ENCODE assay signal across 27 mouse cellular contexts in genomic region chr9:20982171-20982570, GRCm38 (mm10). TPM values are rescaled to one million over a fixed set of nuclear protein-coding genes. Genes with fewer than 3 reads are reported as not detected.
DNase-seq lines count a peak whose midpoint lies in the region; ATAC-seq and TF ChIP-seq lines count a peak whose summit lies in the region.
"Had no signal": no experiment of that assay in that cellular context is flagged by ENCODE, and none has a peak within 500 bp of the region (broad histone marks: within the 10 kb centered on the region; RNA-seq: fewer than 3 reads in every experiment).

No protein-coding gene starts in this region.

- TF ChIP-seq POLR2A in limb, embryonic 14.5 days (IDR thresholded peaks at IDR 0.05; ENCODE audit: borderline replicate concordance, extremely low read depth, insufficient read depth, insufficient read length): no peak
- TF ChIP-seq POLR2A in ES-Bruce4 (IDR thresholded peaks at IDR 0.05; ENCODE audit: insufficient read depth, low read length): no peak

- H3K4me2 ChIP-seq in limb, embryonic 14.5 days (replicated peaks; ENCODE audit: low read depth, low read length, severe bottlenecking): no peak overlapping the region
- H3K4me2 ChIP-seq: embryonic facial prominence, embryonic 13.5 days; embryonic facial prominence, embryonic 15.5 days; forebrain, embryonic 12.5 days had no signal

- no peak overlapping the region for H3K4me3 ChIP-seq in limb, embryonic 14.5 days (replicated peaks; ENCODE audit: low read length)
- H3K4me3 ChIP-seq in limb, embryonic 10.5 days: no peak overlapping the region
- no peak overlapping the region for H3K4me3 ChIP-seq in ES-Bruce4 (ENCODE audit: low read depth, low read length)
- H3K4me3 ChIP-seq: embryonic facial prominence, embryonic 13.5 days; embryonic facial prominence, embryonic 15.5 days; erythroblast, embryonic 14.5 days; forebrain, embryonic 10.5 days; forebrain, embryonic 12.5 days had no signal

- TF ChIP-seq EP300 in ES-Bruce4 (IDR thresholded peaks at IDR 0.05; ENCODE audit: insufficient read depth, low read depth, low read length): no peak

- peaks cover 14% of the 10 kb centered on the region for H3K4me1 ChIP-seq in limb, embryonic 14.5 days (ENCODE audit: control insufficient read depth, insufficient read depth, low read length)
- peaks cover 30% of the 10 kb centered on the region for H3K4me1 ChIP-seq in limb, embryonic 10.5 days
- peaks cover 12% of the 10 kb centered on the region for H3K4me1 ChIP-seq in ES-Bruce4 (ENCODE audit: control insufficient read depth, insufficient read depth, low read length)
- H3K4me1 ChIP-seq: forebrain, embryonic 12.5 days had no signal

- WGBS in limb, embryonic 14.5 days: 73% methylated on average over 3 of the region's 3 CpGs
- 78% methylated on average over 3 of the region's 3 CpGs for WGBS in limb, embryonic 10.5 days

- 0 out of 2 replicates have a peak overlapping the region, but pooled peaks have one; percentile 2 for H3K9ac ChIP-seq in limb, embryonic 14.5 days (ENCODE audit: low read depth, low read length, severe bottlenecking)
- H3K9ac ChIP-seq in ES-Bruce4 (ENCODE audit: low read depth, poor library complexity, severe bottlenecking): peak overlapping the region; percentile 40; the same call in 1 of the 2 replicates
- H3K9ac ChIP-seq: embryonic facial prominence, embryonic 13.5 days; embryonic facial prominence, embryonic 15.5 days; forebrain, embryonic 12.5 days had no signal

- no peaks in the 10 kb centered on the region for H3K9me3 ChIP-seq in limb, embryonic 14.5 days (ENCODE audit: control insufficient read depth, low read length)
- no peaks in the 10 kb centered on the region for H3K9me3 ChIP-seq in limb, embryonic 10.5 days (replicated peaks)
- no peaks in the 10 kb centered on the region for H3K9me3 ChIP-seq in ES-Bruce4 (replicated peaks; ENCODE audit: control insufficient read depth, insufficient read depth, low read length, poor library complexity, severe bottlenecking)
- H3K9me3 ChIP-seq: embryonic facial prominence, embryonic 13.5 days; embryonic facial prominence, embryonic 15.5 days; forebrain, embryonic 10.5 days; forebrain, embryonic 12.5 days; G1E had no signal

- no peak for DNase-seq in limb, embryonic 14.5 days (ENCODE audit: low spot score)
- no peak for DNase-seq in limb, embryonic 10.5 days (ENCODE audit: low spot score)
- peak; percentile 62 for DNase-seq in A20 (ENCODE audit: low read depth, low spot score)
- no peak for DNase-seq in spleen, postnatal 4 days (ENCODE audit: low spot score in 2 of 2)
- no peak for DNase-seq in adipocyte (ENCODE audit: low spot score)
- DNase-seq: adrenal gland, adult 2 months; adrenal gland, postnatal 10 days; adrenal gland, postnatal 25 days; B cell, adult 2 months; cerebellum, adult 11 months; cerebellum, adult 18-20 months; cerebellum, adult 8-10 months; cerebellum, adult 9-11 months; cerebellum, postnatal 14 days; cerebellum, postnatal 36 days; embryo, embryonic 11 days had no signal

- no peak for ATAC-seq in limb, embryonic 14.5 days (ENCODE audit: low FRiP score, low read depth)
- ATAC-seq: activated CD4-positive, CD25-positive, alpha-beta regulatory T cell, adult 4 months; forebrain, embryonic 14.5 days; forebrain, embryonic 16.5 days; Patski had no signal

- no peak overlapping the region for H3K27ac ChIP-seq in limb, embryonic 14.5 days (replicated peaks; ENCODE audit: low read depth, low read length)
- no peak overlapping the region for H3K27ac ChIP-seq in limb, embryonic 10.5 days
- peak overlapping the region; percentile 91 for H3K27ac ChIP-seq in ES-Bruce4 (ENCODE audit: insufficient read depth, low read length)
- H3K27ac ChIP-seq: embryonic facial prominence, embryonic 15.5 days; forebrain, embryonic 10.5 days; forebrain, embryonic 12.5 days had no signal

- H3K27me3 ChIP-seq in limb, embryonic 14.5 days (ENCODE audit: control insufficient read depth, insufficient read depth, low read length): no peaks in the 10 kb centered on the region
- H3K27me3 ChIP-seq in limb, embryonic 10.5 days (ENCODE audit: low read depth, poor library complexity, severe bottlenecking): no peaks in the 10 kb centered on the region
- no peaks in the 10 kb centered on the region for H3K27me3 ChIP-seq in ES-Bruce4 (ENCODE audit: control insufficient read depth, insufficient read depth, low read length, poor library complexity, severe bottlenecking)
- H3K27me3 ChIP-seq: embryonic facial prominence, embryonic 13.5 days; embryonic facial prominence, embryonic 15.5 days had no signal

- no peaks in the 10 kb centered on the region for H3K36me3 ChIP-seq in limb, embryonic 14.5 days (ENCODE audit: control insufficient read depth, insufficient read depth, low read length)
- no peaks in the 10 kb centered on the region for H3K36me3 ChIP-seq in limb, embryonic 10.5 days
- no peaks in the 10 kb centered on the region for H3K36me3 ChIP-seq in ES-Bruce4 (ENCODE audit: control insufficient read depth, insufficient read depth, low read length, poor library complexity, severe bottlenecking)
- H3K36me3 ChIP-seq: embryonic facial prominence, embryonic 13.5 days; embryonic facial prominence, embryonic 15.5 days; forebrain, embryonic 10.5 days; forebrain, embryonic 12.5 days; G1E had no signal

- TF ChIP-seq CTCF in ES-Bruce4 (IDR thresholded peaks at IDR 0.05; ENCODE audit: low read depth, low read length): no peak

RNA-seq across cellular contexts. Expression of gene S1pr2, which starts 5.6 kb away (rescaled TPM):
- 28.3 and 37.6 TPM in 2 replicates for polyA plus RNA-seq in limb, embryonic 14.5 days (2012; rRNA removed)
- 59.9 and 67.9 TPM in 2 replicates for polyA plus RNA-seq in limb, embryonic 14.5 days (2014; fragmentation: Nextera tagmentation; extraction: Ambion mirVana)
- polyA plus RNA-seq in limb, embryonic 10.5 days (2016; fragmentation: Nextera tagmentation; extraction: Ambion mirVana): 47.6 and 53.7 TPM in 2 replicates
- polyA plus RNA-seq in ES-Bruce4 (2011; ENCODE audit: insufficient read depth, insufficient read length, low read depth, missing spikeins): 14.1 and 19.9 TPM in 2 replicates

RNA-seq across cellular contexts. Expression of gene Mrpl4, which starts 20.4 kb away (rescaled TPM):
- 89.0 and 114 TPM in 2 replicates for polyA plus RNA-seq in limb, embryonic 14.5 days (2012; rRNA removed)
- 115 and 118 TPM in 2 replicates for polyA plus RNA-seq in limb, embryonic 14.5 days (2014; fragmentation: Nextera tagmentation; extraction: Ambion mirVana)
- polyA plus RNA-seq in limb, embryonic 10.5 days (2016; fragmentation: Nextera tagmentation; extraction: Ambion mirVana): 177 and 190 TPM in 2 replicates
- 45.1 and 50.9 TPM in 2 replicates for polyA plus RNA-seq in ES-Bruce4 (2011; ENCODE audit: insufficient read depth, insufficient read length, low read depth, missing spikeins)

RNA-seq across cellular contexts. Expression of gene Dnmt1, which starts 22.5 kb away (rescaled TPM):
- polyA plus RNA-seq in limb, embryonic 14.5 days (2012; rRNA removed): 115 and 118 TPM in 2 replicates
- 60.9 and 62.0 TPM in 2 replicates for polyA plus RNA-seq in limb, embryonic 14.5 days (2014; fragmentation: Nextera tagmentation; extraction: Ambion mirVana)
- polyA plus RNA-seq in limb, embryonic 10.5 days (2016; fragmentation: Nextera tagmentation; extraction: Ambion mirVana): 173 and 178 TPM in 2 replicates
- polyA plus RNA-seq in ES-Bruce4 (2011; ENCODE audit: insufficient read depth, insufficient read length, low read depth, missing spikeins): 115 and 120 TPM in 2 replicates

RNA-seq across cellular contexts. Expression of gene Icam1, which starts 33.6 kb away (rescaled TPM):
- 15.5 and 16.6 TPM in 2 replicates for polyA plus RNA-seq in limb, embryonic 14.5 days (2012; rRNA removed)
- 18.3 and 21.2 TPM in 2 replicates for polyA plus RNA-seq in limb, embryonic 14.5 days (2014; fragmentation: Nextera tagmentation; extraction: Ambion mirVana)
- 6.2 and 7.6 TPM in 2 replicates for polyA plus RNA-seq in limb, embryonic 10.5 days (2016; fragmentation: Nextera tagmentation; extraction: Ambion mirVana)
- 24.9 and 25.7 TPM in 2 replicates for polyA plus RNA-seq in ES-Bruce4 (2011; ENCODE audit: insufficient read depth, insufficient read length, low read depth, missing spikeins)

RNA-seq across cellular contexts. Expression of gene Icam4, which starts 47.0 kb away (rescaled TPM):
- 0.26 and 0.47 TPM in 2 replicates for polyA plus RNA-seq in limb, embryonic 14.5 days (2012; rRNA removed)
- polyA plus RNA-seq in limb, embryonic 14.5 days (2014; fragmentation: Nextera tagmentation; extraction: Ambion mirVana): 0.99 and 1.3 TPM in 2 replicates
- 5.1 and 5.4 TPM in 2 replicates for polyA plus RNA-seq in limb, embryonic 10.5 days (2016; fragmentation: Nextera tagmentation; extraction: Ambion mirVana)
- 1.3 TPM in 1 of 2 replicates, not detected in the other for polyA plus RNA-seq in ES-Bruce4 (2011; ENCODE audit: insufficient read depth, insufficient read length, low read depth, missing spikeins)
- polyA plus RNA-seq: forebrain, embryonic 14.5 days; forebrain, embryonic 16.5 days had no signal
